Mouse (Mus musculus): ENCODE data around the gene Gm17332. TPM values are rescaled to one million over a fixed set of nuclear protein-coding genes. Genes with fewer than 3 reads are reported as not detected.

Gene Gm17332
- polyA plus RNA-seq, 1 experiment, result not detected

Other genes starting within 250 kb of the Gm17332 start
- 44.2 and 48.6 TPM in 2 replicates for gene Erlec1, start 228.1 kb downstream of the Gm17332 start, polyA plus RNA-seq (2012; ENCODE audit: insufficient read depth, insufficient read length, missing spikeins)
- 19.1 and 25.0 TPM in 2 replicates for gene Chac2, start 196.1 kb downstream of the Gm17332 start, polyA plus RNA-seq (2012; ENCODE audit: insufficient read depth, insufficient read length, missing spikeins)
- gene Stc2, start 187.6 kb upstream of the Gm17332 start, polyA plus RNA-seq (2012; ENCODE audit: insufficient read depth, insufficient read length, missing spikeins), result 0.67 and 1.0 TPM in 2 replicates